Mouse (Mus musculus) kidney, adult 2 months (tissue): ENCODE results near the gene Dstyk.

Experiments
- CTCF ChIP-seq: fragments of 200-500 bp; conservative IDR thresholded peaks from 2 replicates; pipeline ENCODE4 v1.5.1; 2011; ENCODE audit warnings: low read depth, mild to moderate bottlenecking, control low read depth, low read length, moderate library complexity, mixed read lengths; ENCODE audit not compliant: insufficient read depth, insufficient read length
- POLR2A ChIP-seq: fragments of 200-500 bp; IDR thresholded peaks from one replicate; pipeline ENCODE4 v1.6.1; 2011; ENCODE audit warnings: low read depth, low read length, control low read depth

DNA sequence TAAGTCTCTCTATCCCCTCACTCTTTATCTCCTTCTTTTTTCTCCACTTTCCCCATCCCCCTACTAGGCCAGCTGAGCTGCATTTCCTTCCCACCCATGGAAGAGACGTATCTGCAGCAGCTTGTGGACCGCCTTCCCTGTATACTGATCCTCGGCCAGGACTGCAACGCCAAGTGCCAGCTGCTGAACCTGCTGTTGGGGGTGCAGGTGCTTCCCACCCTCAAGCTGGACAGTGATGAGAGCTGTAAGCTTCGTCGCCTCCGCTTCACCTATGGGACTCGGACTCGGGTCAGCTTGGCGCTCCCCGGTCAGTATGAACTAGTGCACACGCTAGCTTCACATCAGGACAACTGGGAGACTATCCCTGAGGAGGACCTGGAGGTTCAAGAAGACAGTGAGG lies 16.7 kb downstream of the Dstyk start:
- TF ChIP-seq CTCF (no peak), POLR2A (no peak)
